Comparison of ENCODE assay signal across 18 mouse cellular contexts in genomic region chr13:58051251-58051650, GRCm38 (mm10).
A peak's percentile ranks its signal among the peaks of the same experiment; 100 is the strongest.
DNase-seq lines count a peak whose midpoint lies in the region; ATAC-seq and TF ChIP-seq lines count a peak whose summit lies in the region.
"Had no signal": no experiment of that assay in that cellular context is flagged by ENCODE, and none has a peak within 500 bp of the region (broad histone marks: within the 10 kb centered on the region; RNA-seq: fewer than 3 reads in every experiment).

No protein-coding gene starts in this region.

- TF ChIP-seq EP300 in stomach, postnatal 0 days (optimal IDR thresholded peaks at IDR 0.05), result no peak

- H3K27me3 ChIP-seq in hindbrain, postnatal 0 days (ENCODE audit: insufficient read depth, low read length), result no peaks in the 10 kb centered on the region
- H3K27me3 ChIP-seq in hindbrain, embryonic 14.5 days (ENCODE audit: control insufficient read depth, insufficient read depth, low read length), result no peaks in the 10 kb centered on the region
- H3K27me3 ChIP-seq in midbrain, postnatal 0 days (ENCODE audit: insufficient read depth, low read length), result no peaks in the 10 kb centered on the region
- H3K27me3 ChIP-seq in midbrain, embryonic 14.5 days (ENCODE audit: control insufficient read depth, insufficient read depth, low read length), result no peaks in the 10 kb centered on the region
- H3K27me3 ChIP-seq in cerebellum, adult 2 months (ENCODE audit: control insufficient read depth, insufficient read depth, low read length), result no peaks in the 10 kb centered on the region
- no peaks in the 10 kb centered on the region for H3K27me3 ChIP-seq in stomach, postnatal 0 days (ENCODE audit: control insufficient read depth, insufficient read depth, low read length)
- H3K27me3 ChIP-seq: embryonic facial prominence, embryonic 13.5 days; heart, embryonic 12.5 days; neural tube, embryonic 12.5 days had no signal

- 53% methylated on average over 7 of the region's 7 CpGs for WGBS in hindbrain, postnatal 0 days
- 54% methylated on average over 7 of the region's 7 CpGs for WGBS in hindbrain, embryonic 14.5 days
- WGBS in midbrain, postnatal 0 days, result 63% methylated on average over 7 of the region's 7 CpGs
- WGBS in midbrain, embryonic 14.5 days, result 56% methylated on average over 7 of the region's 7 CpGs
- WGBS in cerebellum, adult 2 months, result 21% methylated on average over 7 of the region's 7 CpGs
- WGBS in stomach, postnatal 0 days, result 67% methylated on average over 7 of the region's 7 CpGs

- DNase-seq in hindbrain, postnatal 0 days (ENCODE audit: low spot score), result no peak
- no peak for DNase-seq in hindbrain, embryonic 14.5 days (ENCODE audit: low spot score)
- no peak for DNase-seq in midbrain, postnatal 0 days (ENCODE audit: low spot score)
- DNase-seq in midbrain, embryonic 14.5 days, result no peak
- peak; percentile 69 to 76 for DNase-seq in cerebellum, adult 2 months
- DNase-seq in stomach, postnatal 0 days (ENCODE audit: low spot score), result no peak
- no peak for DNase-seq in gastrocnemius, postnatal 10 days
- no peak for DNase-seq in gastrocnemius, postnatal 4 days (ENCODE audit: low spot score in 2 of 2)
- DNase-seq: adrenal gland, postnatal 10 days; heart, postnatal 4 days; kidney, adult 9 months; left cerebral cortex, postnatal 4 days; thymus, postnatal 36 days had no signal

- TF ChIP-seq POLR2A in cerebellum, adult 2 months (IDR thresholded peaks at IDR 0.05; ENCODE audit: borderline replicate concordance, insufficient read depth, low read length), result no peak

- no peak overlapping the region for H3K9ac ChIP-seq in hindbrain, postnatal 0 days (replicated peaks; ENCODE audit: low read length)
- H3K9ac ChIP-seq in hindbrain, embryonic 14.5 days, result no peak overlapping the region
- H3K9ac ChIP-seq in midbrain, postnatal 0 days (replicated peaks; ENCODE audit: low read length, poor library complexity, severe bottlenecking), result no peak overlapping the region
- H3K9ac ChIP-seq in midbrain, embryonic 14.5 days (replicated peaks; ENCODE audit: low read length), result no peak overlapping the region
- no peak overlapping the region for H3K9ac ChIP-seq in stomach, postnatal 0 days (ENCODE audit: low read length)
- H3K9ac ChIP-seq: embryonic facial prominence, embryonic 13.5 days; heart, embryonic 12.5 days; liver, embryonic 14.5 days; neural tube, embryonic 12.5 days had no signal

- TF ChIP-seq CTCF in hindbrain, postnatal 0 days (IDR thresholded peaks at IDR 0.05; ENCODE audit: low read depth), result peak; percentile 31
- TF ChIP-seq CTCF in midbrain, postnatal 0 days (IDR thresholded peaks at IDR 0.05), result peak; percentile 27; the same call in 1 of the 2 replicates
- peak; percentile 38; the same call in 1 of the 2 replicates for TF ChIP-seq CTCF in cerebellum, adult 2 months (IDR thresholded peaks at IDR 0.05; ENCODE audit: borderline replicate concordance, insufficient read depth, low read depth, low read length)
- peak; percentile 39; the same call in 1 of the 2 replicates for TF ChIP-seq CTCF in stomach, postnatal 0 days (IDR thresholded peaks at IDR 0.05; ENCODE audit: low read depth)

- H3K36me3 ChIP-seq in hindbrain, postnatal 0 days (ENCODE audit: insufficient read depth, low read length), result no peaks in the 10 kb centered on the region
- H3K36me3 ChIP-seq in hindbrain, embryonic 14.5 days (replicated peaks; ENCODE audit: control insufficient read depth, insufficient read depth), result no peaks in the 10 kb centered on the region; the same call in 1 of the 2 replicates
- H3K36me3 ChIP-seq in midbrain, postnatal 0 days (ENCODE audit: insufficient read depth, low read length), result peaks cover 5% of the 10 kb centered on the region; the same call in 1 of the 2 replicates
- H3K36me3 ChIP-seq in midbrain, embryonic 14.5 days (ENCODE audit: control insufficient read depth, insufficient read depth, low read length), result no peaks in the 10 kb centered on the region
- H3K36me3 ChIP-seq in stomach, postnatal 0 days (ENCODE audit: control insufficient read depth, insufficient read depth, low read length), result no peaks in the 10 kb centered on the region
- H3K36me3 ChIP-seq: embryonic facial prominence, embryonic 13.5 days; G1E; neural tube, embryonic 12.5 days had no signal

- no peak overlapping the region for H3K4me2 ChIP-seq in hindbrain, postnatal 0 days (ENCODE audit: low read depth, low read length)
- H3K4me2 ChIP-seq in hindbrain, embryonic 14.5 days (replicated peaks), result no peak overlapping the region
- H3K4me2 ChIP-seq in midbrain, postnatal 0 days (ENCODE audit: low read depth, low read length, poor library complexity, severe bottlenecking), result no peak overlapping the region
- no peak overlapping the region for H3K4me2 ChIP-seq in midbrain, embryonic 14.5 days (ENCODE audit: low read length)
- H3K4me2 ChIP-seq in stomach, postnatal 0 days (replicated peaks; ENCODE audit: low read depth), result no peak overlapping the region
- H3K4me2 ChIP-seq: embryonic facial prominence, embryonic 13.5 days; heart, embryonic 12.5 days; neural tube, embryonic 12.5 days had no signal

- H3K9me3 ChIP-seq in hindbrain, postnatal 0 days (ENCODE audit: low read length), result no peaks in the 10 kb centered on the region
- H3K9me3 ChIP-seq in hindbrain, embryonic 14.5 days (ENCODE audit: control insufficient read depth, low read length), result 0 out of 2 replicates have a peak, but pooled peaks cover 6% of the 10 kb centered on the region
- H3K9me3 ChIP-seq in midbrain, postnatal 0 days (ENCODE audit: low read length), result no peaks in the 10 kb centered on the region
- no peaks in the 10 kb centered on the region for H3K9me3 ChIP-seq in midbrain, embryonic 14.5 days (ENCODE audit: control insufficient read depth, low read length)
- H3K9me3 ChIP-seq in stomach, postnatal 0 days (ENCODE audit: control insufficient read depth, low read length), result no peaks in the 10 kb centered on the region
- H3K9me3 ChIP-seq: embryonic facial prominence, embryonic 13.5 days had no signal

- ATAC-seq in hindbrain, postnatal 0 days, result no peak
- no peak for ATAC-seq in hindbrain, embryonic 14.5 days (ENCODE audit: low FRiP score)
- ATAC-seq in midbrain, postnatal 0 days (ENCODE audit: low FRiP score), result no peak
- no peak for ATAC-seq in midbrain, embryonic 14.5 days (ENCODE audit: low FRiP score, low TSS enrichment)
- no peak for ATAC-seq in stomach, postnatal 0 days (ENCODE audit: low FRiP score, low TSS enrichment)

- no peak overlapping the region for H3K27ac ChIP-seq in hindbrain, postnatal 0 days
- H3K27ac ChIP-seq in hindbrain, embryonic 14.5 days, result no peak overlapping the region
- no peak overlapping the region for H3K27ac ChIP-seq in midbrain, postnatal 0 days (ENCODE audit: low read depth, low read length)
- H3K27ac ChIP-seq in midbrain, embryonic 14.5 days (replicated peaks; ENCODE audit: low read depth, low read length), result no peak overlapping the region
- peak overlapping the region; percentile 86 for H3K27ac ChIP-seq in cerebellum, adult 2 months (ENCODE audit: insufficient read depth, low read length)
- no peak overlapping the region for H3K27ac ChIP-seq in stomach, postnatal 0 days (replicated peaks)
- H3K27ac ChIP-seq: embryonic facial prominence, embryonic 13.5 days; liver, embryonic 14.5 days; neural tube, embryonic 12.5 days had no signal

- no peak overlapping the region for H3K4me3 ChIP-seq in hindbrain, postnatal 0 days (ENCODE audit: low read length)
- no peak overlapping the region for H3K4me3 ChIP-seq in hindbrain, embryonic 14.5 days (replicated peaks; ENCODE audit: low read length)
- H3K4me3 ChIP-seq in midbrain, postnatal 0 days (ENCODE audit: low read depth, low read length), result no peak overlapping the region
- no peak overlapping the region for H3K4me3 ChIP-seq in midbrain, embryonic 14.5 days (replicated peaks; ENCODE audit: low read depth, low read length)
- H3K4me3 ChIP-seq in cerebellum, adult 2 months (replicated peaks; ENCODE audit: insufficient read depth, low read depth, low read length), result no peak overlapping the region
- no peak overlapping the region for H3K4me3 ChIP-seq in stomach, postnatal 0 days (ENCODE audit: low read depth, low read length)
- H3K4me3 ChIP-seq: embryonic facial prominence, embryonic 13.5 days; heart, embryonic 12.5 days; neural tube, embryonic 12.5 days had no signal

- H3K4me1 ChIP-seq in hindbrain, postnatal 0 days (ENCODE audit: insufficient read depth, low read length), result no peaks in the 10 kb centered on the region
- no peaks in the 10 kb centered on the region for H3K4me1 ChIP-seq in hindbrain, embryonic 14.5 days (replicated peaks; ENCODE audit: control insufficient read depth, insufficient read depth, low read length)
- no peaks in the 10 kb centered on the region for H3K4me1 ChIP-seq in midbrain, postnatal 0 days (ENCODE audit: insufficient read depth, low read length)
- H3K4me1 ChIP-seq in midbrain, embryonic 14.5 days (ENCODE audit: control insufficient read depth, insufficient read depth, low read length), result no peaks in the 10 kb centered on the region
- peaks cover 18% of the 10 kb centered on the region for H3K4me1 ChIP-seq in cerebellum, adult 2 months (ENCODE audit: control insufficient read depth, insufficient read depth, low read length)
- H3K4me1 ChIP-seq in stomach, postnatal 0 days (replicated peaks; ENCODE audit: control insufficient read depth, insufficient read depth), result no peaks in the 10 kb centered on the region
- H3K4me1 ChIP-seq: embryonic facial prominence, embryonic 13.5 days; heart, embryonic 12.5 days; neural tube, embryonic 12.5 days had no signal

Comparison
In these comparisons a context has a peak if more than half of its experiments do, and no peak if none do; other contexts are left out.
1. DNase-seq: peak in cerebellum, adult 2 months (2 of 2); none in hindbrain, postnatal 0 days (single experiment), hindbrain, embryonic 14.5 days (single experiment), midbrain, postnatal 0 days (single experiment), midbrain, embryonic 14.5 days (single experiment), stomach, postnatal 0 days (single experiment), gastrocnemius, postnatal 10 days (single experiment) and gastrocnemius, postnatal 4 days (0 of 2).
2. Peak in every context shown above with its lines, with median percentiles within 50 percentile points of each other: CTCF ChIP-seq.